Mouse (Mus musculus) MEL (cell line): ENCODE data around the gene Foxf1. TPM values are rescaled to one million over a fixed set of nuclear protein-coding genes. Genes with fewer than 3 reads are reported as not detected.

Source experiments
- DNase-seq: peaks from one replicate; pipeline ENCODE4 v3.0.0; 2011; ENCODE audit warnings: low read depth, low spot score
- H3K27ac ChIP-seq: 2 replicates; pipeline ENCODE4 v1.5.1; 2012; ENCODE audit warnings: low read depth, mild to moderate bottlenecking, control low read depth, low read length, moderate library complexity; ENCODE audit not compliant: control insufficient read depth
- H3K27me3 ChIP-seq, 2 experiments: fragments of 150-350 bp in 1 of 2; sonication (generic) in 1 of 2; 2 replicates each; pipeline ENCODE4 v1.6.1; 2012; ENCODE audit warnings: low read length in 2 of 2, mild to moderate bottlenecking in 2 of 2, improper control_type of control experiment in 1 of 2, moderate library complexity in 1 of 2; ENCODE audit not compliant: insufficient read depth in 2 of 2, control insufficient read depth in 1 of 2
- H3K36me3 ChIP-seq, 2 experiments: 2 replicates each; pipeline ENCODE4 v1.6.1; 2012 to 2014; ENCODE audit warnings: low read length in 2 of 2, improper control_type of control experiment in 1 of 2, inconsistent platforms in 1 of 2, mild to moderate bottlenecking in 1 of 2; ENCODE audit not compliant: insufficient read depth in 2 of 2, control insufficient read depth in 1 of 2
- H3K4me1 ChIP-seq, 2 experiments: fragments of 150-350 bp in 1 of 2; sonication (generic) in 1 of 2; 2 replicates each; pipeline ENCODE4 v1.6.1; 2012; ENCODE audit warnings: low read length in 2 of 2, improper control_type of control experiment in 1 of 2, mild to moderate bottlenecking in 1 of 2; ENCODE audit not compliant: insufficient read depth in 2 of 2, control insufficient read depth in 1 of 2
- H3K4me3 ChIP-seq, 2 experiments: fragments of 150-350 bp in 1 of 2; sonication (generic) in 1 of 2; 2 replicates each; pipeline ENCODE4 v1.5.1; 2012; ENCODE audit warnings: low read depth in 2 of 2, low read length in 2 of 2, mild to moderate bottlenecking in 2 of 2, moderate library complexity in 2 of 2, control low read depth in 1 of 2, improper control_type of control experiment in 1 of 2; ENCODE audit not compliant: control insufficient read depth in 1 of 2, insufficient read depth in 1 of 2
- H3K79me2 ChIP-seq: 2 replicates; pipeline ENCODE4 v1.6.1; 2012; ENCODE audit warnings: mild to moderate bottlenecking, low read length, moderate library complexity; ENCODE audit not compliant: control insufficient read depth, poor library complexity, insufficient read depth
- H3K9ac ChIP-seq: 2 replicates; pipeline ENCODE4 v1.6.1; 2012; ENCODE audit warnings: low read depth, mild to moderate bottlenecking, control low read depth, low read length, moderate library complexity; ENCODE audit not compliant: control insufficient read depth, poor library complexity, severe bottlenecking
- H3K9me3 ChIP-seq: fragments of 150-350 bp; sonication (generic); replicated peaks from 2 replicates; pipeline ENCODE4 v1.6.1; 2012; ENCODE audit warnings: mild to moderate bottlenecking, low read length, improper control_type of control experiment, moderate library complexity; ENCODE audit not compliant: insufficient read depth
- BHLHE40 ChIP-seq: IDR thresholded peaks from 2 replicates; pipeline ENCODE4 v1.6.1; 2012; ENCODE audit warnings: low read depth, mild to moderate bottlenecking, inconsistent platforms, low read length, improper control_type of control experiment, borderline replicate concordance
- CHD1 ChIP-seq: IDR thresholded peaks from 2 replicates; pipeline ENCODE4 v1.6.1; 2012; ENCODE audit warnings: low read depth, mild to moderate bottlenecking, inconsistent platforms, low read length, improper control_type of control experiment
- CHD2 ChIP-seq: IDR thresholded peaks from 2 replicates; pipeline ENCODE4 v1.6.1; 2011; ENCODE audit warnings: low read length, improper control_type of control experiment
- ELF1 ChIP-seq: IDR thresholded peaks from 2 replicates; pipeline ENCODE4 v1.6.1; 2014; ENCODE audit warnings: low read depth, mild to moderate bottlenecking, inconsistent platforms, low read length, improper control_type of control experiment, moderate library complexity
- EP300 ChIP-seq, 2 experiments: IDR thresholded peaks; 2 replicates each; pipeline ENCODE4 v1.6.1; 2011; ENCODE audit warnings: improper control_type of control experiment in 2 of 2, low read length in 2 of 2, low read depth in 1 of 2, mild to moderate bottlenecking in 1 of 2
- ETS1 ChIP-seq: IDR thresholded peaks from 2 replicates; pipeline ENCODE4 v1.6.1; 2012; ENCODE audit warnings: low read depth, mild to moderate bottlenecking, inconsistent platforms, low read length, improper control_type of control experiment, moderate library complexity
- HCFC1 ChIP-seq: IDR thresholded peaks from 2 replicates; pipeline ENCODE4 v1.6.1; 2012; ENCODE audit warnings: low read depth, mild to moderate bottlenecking, inconsistent platforms, low read length, improper control_type of control experiment, moderate library complexity
- JUND ChIP-seq: IDR thresholded peaks from 2 replicates; pipeline ENCODE4 v1.6.1; 2011; ENCODE audit warnings: low read depth, mild to moderate bottlenecking, improper control_type of control experiment, low read length
- MAFK ChIP-seq: IDR thresholded peaks from 2 replicates; pipeline ENCODE4 v1.6.1; 2011; ENCODE audit warnings: low read depth, mild to moderate bottlenecking, low read length, improper control_type of control experiment, borderline replicate concordance
- MAX ChIP-seq: IDR thresholded peaks from 2 replicates; pipeline ENCODE4 v1.6.1; 2011; ENCODE audit warnings: low read length, improper control_type of control experiment
- MAZ ChIP-seq: IDR thresholded peaks from 2 replicates; pipeline ENCODE4 v1.6.1; 2012; ENCODE audit warnings: low read depth, mild to moderate bottlenecking, inconsistent platforms, low read length, improper control_type of control experiment
- MYC ChIP-seq: IDR thresholded peaks from 2 replicates; pipeline ENCODE4 v1.6.1; 2011; ENCODE audit warnings: low read depth, mild to moderate bottlenecking, low read length, improper control_type of control experiment, moderate library complexity
- NRF1 ChIP-seq: IDR thresholded peaks from 2 replicates; pipeline ENCODE4 v1.6.1; 2014; ENCODE audit warnings: low read depth, mild to moderate bottlenecking, inconsistent platforms, low read length, improper control_type of control experiment, moderate library complexity; ENCODE audit not compliant: poor library complexity, insufficient read depth, severe bottlenecking
- POLR2A ChIP-seq, 2 experiments: IDR thresholded peaks; 2 replicates each; pipeline ENCODE4 v1.6.1; 2011 to 2012; ENCODE audit warnings: low read length in 2 of 2, mild to moderate bottlenecking in 2 of 2, control low read depth in 1 of 2, improper control_type of control experiment in 1 of 2, low read depth in 1 of 2, moderate library complexity in 1 of 2; ENCODE audit not compliant: control insufficient read depth in 1 of 2, insufficient read depth in 1 of 2, poor library complexity in 1 of 2
- POLR2AphosphoS5 ChIP-seq: IDR thresholded peaks from 2 replicates; pipeline ENCODE4 v1.6.1; 2012; ENCODE audit warnings: low read depth, borderline replicate concordance, mild to moderate bottlenecking, inconsistent platforms, low read length, moderate library complexity, mixed read lengths
- SIN3A ChIP-seq: IDR thresholded peaks from 2 replicates; pipeline ENCODE4 v1.6.1; 2012; ENCODE audit warnings: low read length, improper control_type of control experiment, inconsistent platforms
- TAL1 ChIP-seq: IDR thresholded peaks from 2 replicates; pipeline ENCODE4 v1.6.1; 2012; ENCODE audit warnings: mild to moderate bottlenecking, inconsistent platforms, low read length, moderate library complexity, mixed read lengths
- TCF12 ChIP-seq: IDR thresholded peaks from 2 replicates; pipeline ENCODE4 v1.6.1; 2014; ENCODE audit warnings: low read depth, mild to moderate bottlenecking, inconsistent platforms, low read length, improper control_type of control experiment, moderate library complexity
- UBTF ChIP-seq: IDR thresholded peaks from 2 replicates; pipeline ENCODE4 v1.6.1; 2012; ENCODE audit warnings: low read depth, mild to moderate bottlenecking, inconsistent platforms, low read length, improper control_type of control experiment, moderate library complexity, borderline replicate concordance; ENCODE audit not compliant: insufficient read depth
- USF2 ChIP-seq, 2 experiments: IDR thresholded peaks; 2 replicates each; pipeline ENCODE4 v1.6.1; 2011 to 2012; ENCODE audit warnings: improper control_type of control experiment in 2 of 2, low read length in 2 of 2, borderline replicate concordance in 1 of 2, inconsistent platforms in 1 of 2, low read depth in 1 of 2, mild to moderate bottlenecking in 1 of 2; ENCODE audit not compliant: insufficient read depth in 1 of 2
- ZKSCAN1 ChIP-seq: IDR thresholded peaks from 2 replicates; pipeline ENCODE4 v1.6.1; 2012; ENCODE audit warnings: low read depth, mild to moderate bottlenecking, inconsistent platforms, low read length, improper control_type of control experiment, moderate library complexity
- polyA plus RNA-seq, 2 experiments: library from polyadenylated mRNA; stranded (reverse) in 1 of 2; unstranded in 1 of 2; fragments of >175 nt in 1 of 2; fragments of >200 nt in 1 of 2; gene quantifications; 2 replicates each; pipeline versions ENCODE4 v1.2.1 to v1.2.4; 2012; ENCODE audit warnings: low replicate concordance in 2 of 2, low read depth in 1 of 2; ENCODE audit not compliant: insufficient read length in 2 of 2, insufficient read depth in 1 of 2, missing spikeins in 1 of 2
- total RNA-seq: library from RNA; depleted of rRNA; stranded (reverse); fragments of 300-350 nt; gene quantifications from 2 replicates; pipeline ENCODE4 v1.2.3, GENCODE M21; 2012

Foxf1 gene
- total and polyA plus RNA-seq, 3 experiments, result not detected

- peak; percentile 13 to 33 for TF ChIP-seq EP300 (IDR thresholded peaks at IDR 0.05; ENCODE audit: low read depth in 1 of 2, low read length in 2 of 2)
- peak; percentile 49 for TF ChIP-seq SIN3A
- 0 out of 2 replicates have a peak, but pooled peaks have one; percentile 27 for TF ChIP-seq HCFC1
- TF ChIP-seq CHD1, result peak; percentile 79; the same call in 1 of the 2 replicates
Observed at GRCm38 (mm10) chr8:121120456-121121419, 36.6 kb downstream of the Foxf1 start (continued).

GRCm38 (mm10) chr8:121121704-121122103, 37.5 kb downstream of the Foxf1 start:
- no peak for DNase-seq
- no peak for TF ChIP-seq MAFK
- no peak for TF ChIP-seq ETS1
- Histone ChIP-seq H3K4me3 (no peak overlapping the region), H3K9ac (0 out of 2 replicates have a peak overlapping the region, but pooled peaks have one; percentile 2), H3K4me1 (peaks cover 0 to 7% of the 10 kb centered on the region in 2 experiments; a peak in 3 of 4 replicates), H3K36me3 (peaks cover 0 to 6% of the 10 kb centered on the region in 2 experiments; a peak in 3 of 4 replicates), H3K79me2 (peaks cover 58% of the 10 kb centered on the region), H3K27ac (no peak overlapping the region; the same call in 1 of the 2 replicates), H3K27me3 (no peaks in the 10 kb centered on the region), H3K9me3 (no peaks in the 10 kb centered on the region)

- TF ChIP-seq MAFK (no peak), TAL1 (no peak), ELF1 (no peak), UBTF (no peak), POLR2AphosphoS5 (no peak), MAX (no peak), MAZ (no peak), MYC (no peak), CHD2 (no peak), JUND (no peak), SIN3A (no peak), TCF12 (no peak), BHLHE40 (no peak), CHD1 (no peak), POLR2A (IDR thresholded peaks at IDR 0.05; ENCODE audit: control insufficient read depth in 1 of 2, insufficient read depth in 1 of 2, low read depth in 1 of 2, low read length in 2 of 2, poor library complexity in 1 of 2) (no peak), ZKSCAN1 (no peak), NRF1 (no peak), USF2 (IDR thresholded peaks at IDR 0.05; ENCODE audit: borderline replicate concordance in 1 of 2, insufficient read depth in 1 of 2, low read depth in 1 of 2, low read length in 2 of 2) (no peak)
- peaks cover 0 to 6% of the 10 kb centered on the region in 2 experiments; a peak in 3 of 4 replicates for H3K36me3 ChIP-seq
- no peak overlapping the region for H3K27ac ChIP-seq
- H3K9me3 ChIP-seq, result no peaks in the 10 kb centered on the region
- no peak for DNase-seq
- H3K4me3 ChIP-seq, result no peak overlapping the region
- H3K4me1 ChIP-seq, result peaks cover 0 to 7% of the 10 kb centered on the region in 2 experiments; a peak in 3 of 4 replicates
- no peaks in the 10 kb centered on the region for H3K27me3 ChIP-seq
- no peak overlapping the region; the same call in 1 of the 2 replicates for H3K9ac ChIP-seq
- H3K79me2 ChIP-seq, result peaks cover 51% of the 10 kb centered on the region
Observed at GRCm38 (mm10) chr8:121122368-121122767, 38.2 kb downstream of the Foxf1 start.
